Mouse (Mus musculus) layer of hippocampus, adult 9-11 months (tissue): ENCODE data around the gene Prrc2a.
A peak's percentile ranks its signal among the peaks of the same experiment; 100 is the strongest.
"Not testable (repeated sequence)": the region's sequence is repeated elsewhere in the genome, so short reads cannot be mapped to it uniquely, and the experiment has no call there.

Experiments
- DNase-seq: peaks from one replicate; pipeline ENCODE4 v3.0.0; 2022

Prrc2a gene

DNA sequence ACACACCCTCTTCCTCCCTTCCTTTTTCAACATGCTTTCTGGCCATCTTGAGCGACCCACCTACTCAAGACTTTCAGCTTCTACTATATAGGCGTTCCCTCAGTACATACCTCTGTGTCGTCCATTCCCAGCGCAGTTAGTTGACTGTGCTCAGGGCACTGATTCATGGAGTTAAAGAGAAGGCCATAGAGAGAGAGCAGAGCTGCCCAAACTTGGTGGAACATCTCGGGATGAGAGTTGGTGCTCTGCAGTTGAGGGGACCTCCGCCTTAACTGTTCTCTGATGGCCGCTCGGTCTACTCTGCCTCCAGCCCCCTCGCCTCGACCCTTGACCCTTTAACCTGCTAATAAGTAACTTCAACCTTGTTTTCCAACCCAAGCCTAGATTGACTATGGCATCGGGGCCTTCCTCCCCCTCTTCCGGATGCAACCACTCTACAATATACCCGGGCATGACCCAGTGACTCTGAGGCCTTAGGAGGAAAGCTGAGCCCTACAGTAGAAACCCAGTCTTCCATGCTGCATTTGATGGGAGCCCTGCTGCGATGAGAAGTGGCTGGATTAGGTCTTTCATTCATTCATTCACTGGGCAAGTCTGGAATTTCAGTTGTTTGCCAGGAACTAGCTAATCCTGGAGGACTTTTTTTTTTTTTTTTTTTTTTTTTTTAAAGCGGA, 33.1 kb downstream of the Prrc2a start, which contains the start of gene Apom:
Gene Apom (minus strand): TSS at position 551 of the 674 bp plus-strand sequence.
- DNase-seq: no peak

DNA sequence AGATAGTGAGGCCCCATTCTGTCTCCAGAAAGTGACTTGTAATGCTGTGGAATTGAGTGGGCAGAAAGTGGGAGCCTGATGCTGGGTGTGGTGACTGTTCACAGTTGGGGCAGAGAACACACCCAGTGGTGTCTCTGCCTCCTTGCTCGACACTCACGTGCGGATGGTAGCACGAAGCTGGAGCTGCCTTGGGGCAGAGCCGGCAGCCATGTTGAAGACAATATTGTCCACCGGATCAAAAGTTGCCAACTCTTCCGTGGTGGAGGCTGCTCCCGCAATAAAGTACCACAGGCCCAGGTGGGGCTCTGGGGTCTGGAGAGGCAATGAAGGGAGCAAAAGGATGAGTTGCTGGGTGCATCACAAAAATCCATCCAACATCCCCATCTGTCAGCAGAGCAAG, 33.7 kb downstream of the Prrc2a start:
- no peak for DNase-seq

DNA sequence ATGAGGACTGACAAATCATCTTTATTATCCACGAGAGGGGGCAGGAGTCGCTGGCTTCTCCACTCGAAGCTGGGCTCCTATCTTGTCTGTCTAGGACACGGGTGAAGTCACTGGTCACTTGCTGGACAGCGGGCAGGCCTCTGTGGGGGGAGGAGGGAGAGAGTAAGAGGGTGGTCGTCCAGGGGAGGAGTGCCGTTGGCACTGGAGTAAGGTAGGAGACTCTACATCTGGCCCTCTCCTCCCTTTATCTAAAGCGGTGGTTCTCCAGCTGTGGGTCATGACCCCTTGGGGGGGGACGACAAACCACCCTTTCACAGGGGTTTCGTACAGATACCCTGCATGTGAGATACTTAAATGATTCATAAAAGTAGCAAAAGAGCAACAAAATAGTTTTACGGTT, 35.7 kb downstream of the Prrc2a start:
- DNase-seq: no peak

DNA sequence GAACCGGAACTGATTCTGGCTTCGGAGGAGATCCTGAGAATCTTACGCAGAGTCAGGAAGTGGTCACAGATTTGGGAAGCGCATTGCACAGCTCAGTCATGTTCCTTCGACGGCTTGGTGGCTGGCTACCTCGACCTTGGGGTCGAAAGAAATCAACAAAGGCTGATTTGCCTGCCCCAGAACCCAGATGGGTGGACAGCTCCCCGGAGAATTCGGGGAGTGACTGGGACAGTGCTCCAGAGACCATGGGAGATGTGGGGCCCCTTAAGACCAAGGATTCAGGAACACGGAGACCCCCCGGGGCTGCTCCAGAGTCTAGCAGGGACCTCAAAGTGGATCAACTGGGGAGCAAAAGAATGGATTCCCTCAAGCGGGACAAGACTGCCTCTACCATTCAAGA, 37.7 kb downstream of the Prrc2a start:
- DNase-seq: no peak

DNA sequence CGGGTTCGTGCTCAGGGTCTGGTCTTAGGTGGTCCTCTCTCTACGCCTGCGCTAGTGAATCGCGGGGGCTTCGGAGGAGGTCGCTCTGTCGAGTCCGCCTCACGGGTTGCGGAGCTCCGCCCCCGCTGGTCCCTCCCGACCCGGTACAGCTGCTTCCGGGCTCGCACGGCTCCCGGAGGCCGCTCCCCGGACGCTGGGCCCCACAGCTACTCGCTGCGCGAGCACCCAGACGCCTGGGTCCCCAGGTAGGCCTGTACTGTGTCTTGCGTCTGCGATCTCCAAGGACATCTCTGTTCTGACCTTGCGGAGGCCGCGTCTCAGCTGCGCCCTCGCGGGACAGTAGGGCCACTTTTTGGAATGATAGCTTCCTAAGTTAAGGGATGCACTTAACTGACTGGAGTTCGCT, 38.5 kb downstream of the Prrc2a start, which contains the start of gene D17H6S53E:
Gene D17H6S53E (plus strand): TSS at position 168 of the 406 bp plus-strand sequence.
- peak; percentile 63 for DNase-seq

DNA sequence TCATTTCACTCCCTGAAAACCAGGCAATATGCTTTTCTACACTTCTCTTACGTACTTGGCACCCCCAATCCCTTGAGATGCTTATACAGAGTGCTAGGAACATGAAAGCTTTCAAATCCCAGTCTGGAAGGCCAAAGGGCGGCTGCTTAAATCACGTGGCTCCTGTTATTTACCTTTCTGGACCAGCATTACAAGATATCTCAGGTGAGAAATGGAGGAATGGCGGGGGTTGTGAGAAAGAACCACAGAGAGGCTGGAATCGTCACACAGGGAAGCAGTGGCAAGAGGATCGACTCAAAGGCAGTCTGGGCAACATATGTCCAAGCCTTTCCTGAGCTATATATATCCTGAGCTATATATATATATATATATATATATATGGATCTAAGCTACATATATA, 39.1 kb downstream of the Prrc2a start:
- DNase-seq: no peak

DNA sequence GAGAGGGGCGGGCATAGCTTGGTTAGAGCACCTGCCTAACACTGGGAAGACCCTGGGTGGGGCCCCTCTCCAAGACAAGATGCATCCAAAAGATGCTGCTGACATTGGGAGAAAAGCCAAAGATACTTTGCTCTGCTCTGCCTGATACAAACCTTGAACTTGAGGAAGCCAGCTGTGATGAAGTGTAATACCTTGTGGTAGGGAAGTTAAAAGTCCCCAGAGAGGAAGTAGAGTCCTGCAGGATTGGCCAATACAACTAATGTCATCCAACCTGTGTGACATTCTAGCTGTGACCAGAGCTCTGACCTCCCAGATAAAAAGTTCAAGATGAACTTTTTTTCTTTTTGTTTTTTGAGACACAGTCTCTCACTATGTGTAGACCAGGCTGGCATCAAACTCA, 39.6 kb downstream of the Prrc2a start:
- no peak for DNase-seq

DNA sequence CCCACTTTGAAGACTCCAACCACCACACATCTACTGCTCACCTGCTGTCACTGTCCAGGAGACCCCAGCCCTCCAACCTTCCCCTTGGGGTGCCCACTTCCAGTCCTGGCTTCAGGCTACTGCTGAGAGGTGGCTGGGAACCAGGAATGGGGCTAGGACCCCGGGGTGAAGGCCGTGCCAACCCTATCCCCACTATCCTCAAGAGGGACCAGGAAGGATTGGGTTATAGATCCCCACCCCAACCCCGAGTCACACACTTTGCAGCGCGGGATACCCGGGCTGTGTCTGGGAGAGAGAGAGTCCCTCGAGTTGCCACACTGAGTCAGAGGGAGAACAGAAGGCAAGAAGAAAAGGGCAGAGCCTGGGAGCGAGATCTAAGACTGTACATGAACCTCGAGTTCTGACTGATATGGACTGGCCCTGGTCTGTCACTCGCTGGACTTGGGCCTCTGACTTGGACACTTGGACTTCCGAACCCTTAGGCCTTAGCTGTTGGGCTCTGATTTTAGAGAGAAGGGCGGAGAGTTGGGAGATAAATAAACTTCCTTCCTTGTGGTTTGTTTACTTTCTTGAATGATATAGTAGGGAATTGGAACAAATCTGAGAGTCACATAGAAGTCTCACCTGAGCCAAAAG, 40.3 kb downstream of the Prrc2a start:
- not testable (repeated sequence) for DNase-seq

DNA sequence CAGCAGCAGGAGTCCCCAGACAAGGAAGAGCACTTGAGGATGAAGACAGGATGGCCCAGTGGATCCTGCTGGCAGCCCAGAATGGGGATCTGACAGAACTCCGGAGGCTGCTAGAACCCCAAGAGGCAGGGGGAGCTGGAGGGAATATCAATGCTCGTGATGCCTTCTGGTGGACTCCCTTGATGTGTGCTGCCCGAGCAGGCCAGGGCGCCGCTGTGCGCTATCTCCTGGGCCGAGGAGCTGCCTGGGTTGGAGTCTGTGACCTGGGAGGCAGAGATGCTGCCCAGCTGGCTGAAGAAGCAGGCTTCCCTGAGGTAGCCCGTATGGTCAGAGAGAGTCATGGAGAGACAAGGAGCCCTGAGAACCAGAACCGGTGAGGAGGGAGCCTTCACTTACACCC, 41.4 kb downstream of the Prrc2a start:
- DNase-seq: not testable (repeated sequence)

DNA sequence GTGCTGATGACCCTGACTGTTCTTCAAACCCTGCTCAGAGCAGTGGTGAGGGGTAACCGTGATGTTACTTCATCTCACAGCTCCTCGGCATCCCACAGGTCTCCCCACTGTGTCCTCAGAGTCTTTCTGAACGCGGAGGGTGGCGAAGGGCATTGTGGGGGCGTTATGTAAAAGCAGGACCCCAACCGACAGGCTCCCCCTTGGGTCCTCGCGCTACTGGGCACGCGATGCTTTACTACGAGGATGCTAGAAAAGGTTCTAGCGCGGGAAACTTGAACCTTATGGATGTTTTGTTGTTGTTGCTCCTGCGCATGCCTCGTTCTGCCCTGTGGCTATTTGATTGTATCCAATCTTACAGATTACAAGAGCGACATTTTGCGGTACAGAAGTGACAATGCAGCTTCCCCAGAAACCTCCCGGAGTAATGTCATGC, 42.8 kb downstream of the Prrc2a start, which contains the start of gene Csnk2b:
Gene Csnk2b (minus strand): TSS at position 183 of the 433 bp plus-strand sequence.
- DNase-seq: peak; percentile 82

DNA sequence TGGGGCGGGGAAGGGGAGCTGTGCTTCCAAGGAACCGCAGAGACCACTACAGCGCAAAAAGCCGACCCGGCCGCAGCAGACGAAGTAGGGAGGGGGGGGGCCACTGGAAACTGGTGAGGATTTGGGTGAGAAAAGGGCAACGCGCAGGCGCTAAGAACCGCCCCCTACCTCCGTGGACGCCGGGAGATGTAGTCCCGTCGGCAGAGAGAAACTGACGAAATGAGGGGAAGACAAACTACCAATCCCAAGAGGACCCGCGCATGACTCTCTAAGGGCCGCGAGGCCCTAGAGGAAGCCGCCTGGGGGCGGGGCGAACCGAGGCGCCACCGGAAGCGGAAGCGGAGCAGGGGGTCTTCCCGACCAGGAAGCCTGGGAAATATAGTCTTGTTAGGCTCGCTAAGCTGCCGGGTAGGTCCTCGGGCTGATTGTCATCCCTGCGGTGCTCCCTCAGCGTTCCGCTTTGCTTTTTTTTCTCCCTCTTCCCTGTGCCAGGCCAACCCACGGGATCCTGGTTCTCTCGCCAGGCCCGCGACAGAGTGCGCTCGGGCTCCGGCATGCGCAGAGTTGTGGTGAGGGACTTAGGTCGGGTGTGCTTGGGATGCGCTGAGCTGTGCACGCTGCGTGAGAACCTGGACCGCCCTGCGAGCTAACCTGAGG, 43.4 kb downstream of the Prrc2a start, which contains the start of gene Gpank1:
Gene Gpank1 (plus strand): TSS at position 313 of the 657 bp plus-strand sequence.
- peak; percentile 99 for DNase-seq

DNA sequence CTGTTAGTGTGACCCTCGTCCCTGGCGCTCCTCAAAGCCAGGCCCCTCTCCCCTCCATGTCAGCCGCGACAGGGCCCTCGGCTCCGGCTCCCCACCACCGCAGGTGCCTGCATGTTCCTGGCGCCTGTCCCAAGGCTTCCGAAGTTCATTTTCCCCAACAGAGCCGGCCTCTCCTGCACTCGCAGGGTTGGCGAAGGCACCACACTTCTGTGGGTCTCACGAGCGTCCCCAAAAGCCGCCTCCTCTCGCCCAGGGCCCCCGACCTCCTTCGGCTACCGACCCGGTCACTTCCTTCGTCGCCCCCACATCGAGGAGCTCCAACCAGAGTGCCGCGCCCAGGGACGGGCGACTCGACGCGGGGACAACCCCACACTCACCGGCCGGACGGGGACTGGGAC, 44.0 kb downstream of the Prrc2a start:
- DNase-seq: no peak

DNA sequence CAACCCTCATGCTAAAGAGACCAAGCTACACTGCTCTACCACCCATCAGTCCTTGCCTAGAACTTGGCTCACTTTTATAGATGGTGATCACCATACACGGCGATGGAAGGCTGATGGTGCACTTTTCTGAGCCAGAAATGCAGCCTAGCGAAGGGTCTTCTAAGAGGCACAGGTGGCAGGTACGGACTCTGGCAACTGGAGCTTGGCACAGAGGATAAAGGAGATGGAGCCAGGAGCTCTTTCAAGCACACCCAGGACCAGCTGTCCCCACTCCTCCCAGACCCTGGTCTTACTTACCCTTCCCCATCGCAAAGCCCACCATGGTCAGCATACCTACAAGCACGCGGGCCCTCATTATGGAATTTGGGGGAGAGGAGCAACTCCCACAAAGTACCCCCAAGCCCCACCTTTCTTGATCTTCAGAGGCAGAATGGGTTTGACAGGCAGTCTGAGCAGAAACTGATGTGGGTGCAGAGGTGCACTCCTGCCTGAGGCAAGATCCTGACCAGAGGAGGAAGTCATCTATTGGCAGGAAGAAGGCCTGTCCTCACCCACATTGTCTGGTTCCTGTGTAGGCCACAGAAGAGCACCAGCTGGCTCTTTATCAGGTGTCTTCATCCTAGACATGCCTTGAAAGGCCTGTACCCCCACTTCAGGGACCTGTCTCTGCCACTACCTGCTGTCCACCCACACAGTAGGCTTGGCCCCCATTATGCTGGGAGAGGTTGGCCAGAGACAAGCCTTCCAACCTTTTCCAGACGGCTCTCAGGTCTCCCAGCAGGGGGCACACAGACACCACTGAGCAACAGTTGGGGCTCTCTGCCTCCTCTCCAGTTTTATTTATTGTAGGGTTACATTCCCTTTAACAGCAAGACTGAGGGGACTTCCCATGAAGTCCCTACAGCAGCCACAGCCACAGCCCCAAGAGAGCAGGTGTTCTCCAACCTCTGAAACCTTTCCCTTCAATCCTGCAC, 49.4 kb downstream of the Prrc2a start, which contains the start of gene Ly6g5b:
Gene Ly6g5b (minus strand): TSS at position 383 of the 974 bp plus-strand sequence.
- DNase-seq: no peak

DNA sequence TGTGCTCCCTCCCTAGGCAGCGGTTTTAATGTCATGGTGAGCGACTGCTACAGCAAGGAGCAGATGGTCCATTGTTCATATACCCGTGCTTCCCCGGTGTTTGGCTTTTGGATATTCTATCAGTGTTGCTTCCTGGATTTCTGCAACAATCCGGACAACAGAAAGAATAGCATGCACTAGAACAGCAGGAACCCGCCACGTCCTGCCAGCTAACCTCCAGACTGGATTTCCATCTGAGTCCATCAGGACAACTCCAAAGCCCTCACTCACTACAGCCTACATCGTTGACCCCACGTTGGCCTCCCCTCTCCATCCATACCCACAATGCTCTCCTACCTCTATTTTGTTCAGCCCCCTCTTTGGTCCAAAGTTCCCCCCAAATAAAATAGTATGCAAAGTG, 52.9 kb downstream of the Prrc2a start:
- DNase-seq: no peak

DNA sequence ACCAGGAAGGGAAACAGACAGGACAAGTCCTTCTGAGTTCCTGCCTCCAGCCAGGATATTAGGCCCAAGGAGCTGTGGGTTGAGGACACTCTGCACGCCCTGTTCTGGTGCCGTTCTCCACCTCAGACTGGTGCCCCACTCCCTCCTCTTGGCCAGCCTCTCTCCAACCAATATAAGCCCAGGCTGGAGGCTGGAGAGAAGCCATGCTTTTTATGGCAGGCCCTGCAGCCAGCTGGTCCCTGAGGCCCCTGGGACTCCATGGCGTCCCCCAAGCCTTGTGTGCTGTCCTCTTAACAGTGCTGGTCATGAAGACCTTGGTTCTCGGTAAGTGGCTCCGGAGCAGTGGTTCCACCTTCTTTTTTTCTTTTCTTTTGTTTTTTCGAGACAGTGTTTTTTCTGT, 56.6 kb downstream of the Prrc2a start, which contains the start of gene Ly6g5c:
Gene Ly6g5c (plus strand): TSS at position 183 of the 400 bp plus-strand sequence.
- no peak for DNase-seq

DNA sequence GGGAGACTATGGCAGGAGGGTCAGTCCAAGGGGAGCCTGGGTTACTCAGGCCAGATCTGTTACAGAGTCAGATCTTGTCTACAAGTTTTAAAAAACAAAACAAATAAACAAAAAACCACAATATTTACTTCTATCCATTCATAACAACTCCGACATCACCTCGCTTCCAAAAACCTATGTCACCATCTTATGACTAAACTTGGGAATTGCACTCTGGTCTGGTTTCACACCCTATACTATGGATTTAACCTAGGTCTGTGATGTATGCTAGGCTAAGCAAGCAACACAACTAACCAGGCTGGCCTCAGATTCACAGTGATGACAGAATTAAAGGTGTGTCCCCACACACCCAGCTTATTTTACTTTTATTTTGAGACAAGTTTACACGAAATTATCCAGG, 58.2 kb downstream of the Prrc2a start:
- DNase-seq: no peak

DNA sequence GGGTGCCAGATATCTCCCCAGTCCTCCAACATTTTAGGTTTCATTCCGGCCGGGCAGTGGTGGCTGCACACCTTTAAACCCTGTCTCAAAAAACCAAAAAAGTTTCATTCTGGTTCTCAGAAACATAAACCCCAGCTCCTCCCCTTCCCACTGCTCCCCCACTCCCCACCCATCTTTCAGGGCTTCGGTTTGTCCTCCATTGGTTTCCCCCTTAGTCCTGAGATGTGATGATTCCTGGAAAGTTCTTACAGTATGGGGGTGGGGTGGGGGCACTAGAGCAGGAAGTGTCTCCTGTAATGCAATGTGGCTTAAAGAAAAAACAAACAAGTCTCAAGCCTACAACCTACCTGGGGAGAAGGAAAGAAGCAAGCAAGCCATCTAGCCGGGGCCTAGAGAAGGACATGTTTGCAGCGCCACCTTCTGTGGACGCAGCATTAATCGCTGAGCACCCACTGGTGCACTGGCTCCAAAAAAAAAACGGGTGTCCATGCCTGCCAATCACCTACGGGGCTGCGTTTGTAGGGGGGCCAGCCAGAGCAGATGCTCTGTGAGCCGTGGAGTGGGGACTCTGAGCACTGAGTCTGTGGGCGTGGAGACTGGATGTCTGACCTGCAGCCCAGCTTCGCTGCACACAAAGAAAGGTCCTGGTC, 58.8 kb downstream of the Prrc2a start:
- no peak for DNase-seq

DNA sequence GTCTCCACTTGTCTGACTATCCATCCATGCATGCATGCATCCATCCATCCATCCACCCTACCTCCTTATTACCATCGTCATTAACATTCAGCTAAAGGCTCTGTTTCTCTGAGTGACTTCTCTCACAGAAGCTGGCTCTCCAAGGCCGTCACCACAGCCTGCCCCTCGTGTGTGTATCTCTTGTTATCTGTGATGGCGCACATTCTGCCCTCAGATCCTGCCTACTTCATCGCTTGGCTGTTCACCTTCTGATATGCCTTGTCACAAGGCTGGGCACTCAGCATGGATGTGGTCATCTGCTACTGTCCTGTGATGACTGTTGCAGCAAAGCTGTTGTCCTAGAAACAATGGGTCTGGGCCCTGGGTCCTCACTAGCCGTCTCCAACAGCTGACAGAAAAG, 59.9 kb downstream of the Prrc2a start:
- DNase-seq: no peak

DNA sequence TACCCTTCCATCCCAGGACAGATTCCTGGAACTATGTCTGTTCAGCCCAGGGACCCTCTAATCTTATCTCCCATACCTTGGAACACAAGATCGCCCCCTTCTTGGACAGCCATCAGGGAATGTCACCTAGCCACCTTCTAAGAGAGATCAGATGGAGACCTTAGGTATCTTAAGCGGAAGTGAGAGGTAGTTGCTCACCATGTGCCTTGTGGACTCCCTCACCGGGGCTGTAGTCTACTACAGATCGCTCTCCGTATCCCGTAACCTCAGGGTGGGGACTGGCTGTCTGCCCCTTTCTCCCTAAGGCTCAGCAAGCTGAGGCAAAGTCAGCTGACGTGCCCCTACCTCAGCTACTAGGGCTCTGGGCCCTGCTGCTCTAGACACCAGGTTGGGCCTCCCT, 60.6 kb downstream of the Prrc2a start:
- no peak for DNase-seq

DNA sequence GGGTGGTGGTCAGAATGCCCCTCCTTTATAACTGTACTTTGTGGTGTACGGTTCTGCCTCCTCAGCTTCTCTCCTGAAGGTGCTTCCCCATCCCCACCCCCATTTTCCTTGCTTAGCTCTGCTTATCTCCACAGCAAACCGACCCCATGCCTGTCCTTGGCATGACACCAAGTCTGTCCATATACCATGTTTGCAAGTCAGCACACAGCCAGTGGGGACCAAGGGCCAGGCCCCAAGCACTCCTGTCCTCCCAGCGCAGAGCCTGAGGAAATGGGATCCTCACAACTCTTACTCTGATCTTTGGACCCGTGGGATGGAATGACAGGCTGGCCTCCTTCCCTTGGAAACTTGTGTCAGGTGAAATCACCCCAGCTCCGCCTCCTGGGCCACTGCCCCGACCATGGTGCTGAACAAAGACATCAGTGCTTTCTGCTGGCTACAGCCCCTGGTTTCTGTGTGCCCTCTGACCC, 61.4 kb downstream of the Prrc2a start:
- DNase-seq: no peak

DNA sequence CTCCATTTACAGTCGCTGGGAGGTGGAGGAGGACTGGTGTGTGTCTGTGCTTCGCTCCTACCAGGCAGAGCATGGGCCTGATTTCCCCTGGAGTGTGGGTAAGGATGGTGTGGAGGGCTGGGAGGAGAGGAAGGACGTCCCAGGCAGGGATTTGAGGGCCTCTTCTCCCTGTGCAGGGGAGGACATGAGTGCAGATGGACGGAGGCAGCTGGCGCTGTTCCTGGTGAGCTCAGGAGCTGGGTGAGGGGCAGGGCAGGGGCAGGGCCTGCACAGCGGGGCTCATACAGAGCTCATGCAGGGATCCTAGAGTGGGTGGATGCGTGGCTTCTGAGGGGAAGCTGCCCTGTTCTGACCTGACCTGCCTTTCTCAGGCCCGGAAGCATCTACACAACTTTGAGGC, 62.4 kb downstream of the Prrc2a start:
- DNase-seq: no peak

DNA sequence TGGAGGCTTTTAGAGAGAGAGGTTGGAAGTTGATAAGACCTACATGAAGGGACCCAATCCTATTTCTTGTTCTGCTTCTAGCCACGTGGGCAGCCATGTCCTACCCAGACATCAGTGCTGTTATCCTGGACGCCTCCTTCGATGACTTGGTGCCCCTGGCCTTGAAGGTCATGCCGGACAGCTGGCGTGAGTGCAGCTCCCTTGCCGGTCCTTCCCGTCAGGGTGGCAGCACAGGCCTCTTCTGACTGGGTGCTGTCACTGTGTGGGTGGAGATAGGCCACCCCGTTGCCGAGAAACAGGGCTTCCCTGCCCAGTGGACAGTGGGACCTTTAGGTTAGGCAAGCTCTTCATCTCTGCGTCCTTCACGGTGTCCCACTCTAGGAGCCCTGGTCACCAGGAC, 63.5 kb downstream of the Prrc2a start:
- no peak for DNase-seq
